Mouse (Mus musculus): ENCODE data around the gene Opa3. TPM values are rescaled to one million over a fixed set of nuclear protein-coding genes. Genes with fewer than 3 reads are reported as not detected.

Gene Opa3
- polyA plus RNA-seq, 1 experiment from 2014 or later: 48.7 TPM

GRCm38 (mm10) chr7:19265147-19265546, 37.0 kb downstream of the Opa3 start:
- Histone ChIP-seq H3K27ac (no peak overlapping the region), H3K4me3 (no peak overlapping the region)
- WGBS: 69% methylated on average over 7 of the region's 7 CpGs

GRCm38 (mm10) chr7:19265928-19266822, 38.0 kb downstream of the Opa3 start:
- Histone ChIP-seq H3K4me1 (peaks cover 51% of the 10 kb centered on the region), H3K36me3 (peaks cover 72% of the 10 kb centered on the region), H3K27me3 (ENCODE audit: low read depth, poor library complexity, severe bottlenecking) (no peaks in the 10 kb centered on the region), H3K9me3 (replicated peaks) (no peaks in the 10 kb centered on the region), H3K27ac (peak overlapping the region; percentile 44; the same call in 1 of the 2 replicates), H3K4me3 (0 out of 2 replicates have a peak overlapping the region, but pooled peaks have one; percentile 3)
- WGBS: 87% methylated on average over 10 of the region's 10 CpGs
- DNase-seq (ENCODE audit: low spot score): no peak

More at GRCm38 (mm10) chr7:19265147-19265546, 37.0 kb downstream of the Opa3 start:
- no peak for DNase-seq (ENCODE audit: low spot score)
- no peaks in the 10 kb centered on the region for H3K9me3 ChIP-seq (replicated peaks)
- peaks cover 82% of the 10 kb centered on the region for H3K36me3 ChIP-seq
- peaks cover 43% of the 10 kb centered on the region for H3K4me1 ChIP-seq
- H3K27me3 ChIP-seq (ENCODE audit: low read depth, poor library complexity, severe bottlenecking): no peaks in the 10 kb centered on the region

- H3K36me3 ChIP-seq: peaks cover 63% of the 10 kb centered on the region
- 0 out of 2 replicates have a peak overlapping the region, but pooled peaks have one; percentile 44 for H3K27ac ChIP-seq
- H3K4me3 ChIP-seq: no peak overlapping the region
- 80% methylated on average over 10 of the region's 10 CpGs for WGBS
- no peak for DNase-seq (ENCODE audit: low spot score)
- no peaks in the 10 kb centered on the region for H3K27me3 ChIP-seq (ENCODE audit: low read depth, poor library complexity, severe bottlenecking)
- H3K9me3 ChIP-seq (replicated peaks): no peaks in the 10 kb centered on the region
- peaks cover 51% of the 10 kb centered on the region for H3K4me1 ChIP-seq
Observed at GRCm38 (mm10) chr7:19267051-19267450, 38.9 kb downstream of the Opa3 start.

- DNase-seq (ENCODE audit: low spot score): no peak
- Histone ChIP-seq H3K27me3 (ENCODE audit: low read depth, poor library complexity, severe bottlenecking) (no peaks in the 10 kb centered on the region), H3K4me1 (peaks cover 57% of the 10 kb centered on the region), H3K4me3 (peak overlapping the region; percentile 94), H3K27ac (peak overlapping the region; percentile 95), H3K36me3 (peaks cover 42% of the 10 kb centered on the region), H3K9me3 (replicated peaks) (no peaks in the 10 kb centered on the region)
- 41% methylated on average over 10 of the region's 10 CpGs for WGBS
Observed at GRCm38 (mm10) chr7:19268993-19269681, 41.0 kb downstream of the Opa3 start.

- peaks cover 57% of the 10 kb centered on the region for H3K4me1 ChIP-seq
- peak overlapping the region; percentile 94 for H3K4me3 ChIP-seq
- no peaks in the 10 kb centered on the region for H3K27me3 ChIP-seq (ENCODE audit: low read depth, poor library complexity, severe bottlenecking)
- WGBS: 0% methylated on average over 19 of the region's 19 CpGs
- peak; percentile 78 for DNase-seq (ENCODE audit: low spot score)
- H3K27ac ChIP-seq: peak overlapping the region; percentile 95
- H3K9me3 ChIP-seq (replicated peaks): no peaks in the 10 kb centered on the region
- peaks cover 35% of the 10 kb centered on the region for H3K36me3 ChIP-seq
Observed at GRCm38 (mm10) chr7:19269721-19270441, 41.7 kb downstream of the Opa3 start.

GRCm38 (mm10) chr7:19270509-19271237, 42.5 kb downstream of the Opa3 start:
- Histone ChIP-seq H3K9me3 (replicated peaks) (no peaks in the 10 kb centered on the region), H3K4me1 (peaks cover 54% of the 10 kb centered on the region), H3K36me3 (peaks cover 28% of the 10 kb centered on the region), H3K4me3 (peak overlapping the region; percentile 94), H3K27ac (peak overlapping the region; percentile 95), H3K27me3 (ENCODE audit: low read depth, poor library complexity, severe bottlenecking) (no peaks in the 10 kb centered on the region)
- 0% methylated on average over 21 of the region's 21 CpGs for WGBS
- peak; percentile 67 for DNase-seq (ENCODE audit: low spot score)

GRCm38 (mm10) chr7:19271238-19272172, 43.4 kb downstream of the Opa3 start, which contains the start of gene Vasp:
Gene Vasp (minus strand): TSS chr7:19271817.
- Histone ChIP-seq H3K27ac (peak within 1 kb of the TSS; percentile 95), H3K4me1 (peaks cover 46% of the 10 kb centered on the region), H3K4me3 (peak within 1 kb of the TSS; percentile 94), H3K27me3 (ENCODE audit: low read depth, poor library complexity, severe bottlenecking) (no peaks in the 10 kb centered on the region), H3K36me3 (peaks cover 20% of the 10 kb centered on the region), H3K9me3 (replicated peaks) (no peaks in the 10 kb centered on the region)
- WGBS: 1% methylated on average over 62 of the region's 62 CpGs
- peak; percentile 88 for DNase-seq (ENCODE audit: low spot score)

GRCm38 (mm10) chr7:19272173-19272764, 44.1 kb downstream of the Opa3 start:
- Histone ChIP-seq H3K27me3 (ENCODE audit: low read depth, poor library complexity, severe bottlenecking) (peaks cover 5% of the 10 kb centered on the region), H3K9me3 (replicated peaks) (no peaks in the 10 kb centered on the region), H3K27ac (peak overlapping the region; percentile 95), H3K4me1 (peaks cover 38% of the 10 kb centered on the region), H3K36me3 (peaks cover 12% of the 10 kb centered on the region), H3K4me3 (peak overlapping the region; percentile 94)
- WGBS: 1% methylated on average over 36 of the region's 36 CpGs
- DNase-seq (ENCODE audit: low spot score): peak; percentile 88

GRCm38 (mm10) chr7:19276253-19276652, 48.1 kb downstream of the Opa3 start:
- H3K4me1 ChIP-seq: peaks cover 16% of the 10 kb centered on the region
- peaks cover 45% of the 10 kb centered on the region for H3K27me3 ChIP-seq (ENCODE audit: low read depth, poor library complexity, severe bottlenecking)
- no peaks in the 10 kb centered on the region for H3K36me3 ChIP-seq
- no peaks in the 10 kb centered on the region for H3K9me3 ChIP-seq (replicated peaks)
- 57% methylated on average over 4 of the region's 4 CpGs for WGBS
- no peak overlapping the region for H3K4me3 ChIP-seq
- no peak for DNase-seq (ENCODE audit: low spot score)
- no peak overlapping the region for H3K27ac ChIP-seq

GRCm38 (mm10) chr7:19279052-19279451, 50.9 kb downstream of the Opa3 start:
- H3K27ac ChIP-seq: 0 out of 2 replicates have a peak overlapping the region, but pooled peaks have one; percentile 44
- DNase-seq (ENCODE audit: low spot score): peak; percentile 48
- H3K36me3 ChIP-seq: no peaks in the 10 kb centered on the region
- peak overlapping the region; percentile 49 for H3K4me3 ChIP-seq
- peaks cover 71% of the 10 kb centered on the region for H3K27me3 ChIP-seq (ENCODE audit: low read depth, poor library complexity, severe bottlenecking)
- no peaks in the 10 kb centered on the region for H3K9me3 ChIP-seq (replicated peaks)
- H3K4me1 ChIP-seq: peaks cover 21% of the 10 kb centered on the region
- WGBS: 5% methylated on average over 34 of the region's 34 CpGs

GRCm38 (mm10) chr7:19279581-19280114, 51.5 kb downstream of the Opa3 start, which contains the start of gene Ppm1n:
Gene Ppm1n (minus strand): TSS chr7:19280064.
- Histone ChIP-seq H3K4me3 (peak within 1 kb of the TSS; percentile 49), H3K9me3 (replicated peaks) (no peaks in the 10 kb centered on the region), H3K4me1 (peaks cover 21% of the 10 kb centered on the region), H3K36me3 (no peaks in the 10 kb centered on the region), H3K27ac (peak within 1 kb of the TSS; percentile 44; the same call in 1 of the 2 replicates), H3K27me3 (ENCODE audit: low read depth, poor library complexity, severe bottlenecking) (peaks cover 76% of the 10 kb centered on the region)
- WGBS: 1% methylated on average over 46 of the region's 46 CpGs
- peak; percentile 64 for DNase-seq (ENCODE audit: low spot score)
